Mouse (Mus musculus) granulocyte monocyte progenitor cell, adult 5-6 weeks (primary cell): ENCODE results near the gene Usp30. TPM values are rescaled to one million over a fixed set of nuclear protein-coding genes. Genes with fewer than 3 reads are reported as not detected.
A peak's percentile ranks its signal among the peaks of the same experiment; 100 is the strongest.

Experiments
- ATAC-seq: replicated peaks from 2 replicates; pipeline ENCODE4 v1.8.0; 2016; ENCODE audit warnings: mild to moderate bottlenecking, moderate TSS enrichment, inconsistent platforms; ENCODE audit not compliant: poor library complexity, severe bottlenecking
- total RNA-seq, 2 experiments: library from RNA; stranded (forward) in 1 of 2; stranded (reverse) in 1 of 2; fragments of 200-712, 200-1000 nt in 1 of 2; fragments of >200 nt in 1 of 2; fragmentation: Nextera tagmentation in 1 of 2; gene quantifications; 2 replicates each; pipeline ENCODE4 v1.2.3; 2014 to 2017

Usp30 gene
- total RNA-seq, 2 experiments from 2014 or later: 5.6 to 6.5 TPM

DNA sequence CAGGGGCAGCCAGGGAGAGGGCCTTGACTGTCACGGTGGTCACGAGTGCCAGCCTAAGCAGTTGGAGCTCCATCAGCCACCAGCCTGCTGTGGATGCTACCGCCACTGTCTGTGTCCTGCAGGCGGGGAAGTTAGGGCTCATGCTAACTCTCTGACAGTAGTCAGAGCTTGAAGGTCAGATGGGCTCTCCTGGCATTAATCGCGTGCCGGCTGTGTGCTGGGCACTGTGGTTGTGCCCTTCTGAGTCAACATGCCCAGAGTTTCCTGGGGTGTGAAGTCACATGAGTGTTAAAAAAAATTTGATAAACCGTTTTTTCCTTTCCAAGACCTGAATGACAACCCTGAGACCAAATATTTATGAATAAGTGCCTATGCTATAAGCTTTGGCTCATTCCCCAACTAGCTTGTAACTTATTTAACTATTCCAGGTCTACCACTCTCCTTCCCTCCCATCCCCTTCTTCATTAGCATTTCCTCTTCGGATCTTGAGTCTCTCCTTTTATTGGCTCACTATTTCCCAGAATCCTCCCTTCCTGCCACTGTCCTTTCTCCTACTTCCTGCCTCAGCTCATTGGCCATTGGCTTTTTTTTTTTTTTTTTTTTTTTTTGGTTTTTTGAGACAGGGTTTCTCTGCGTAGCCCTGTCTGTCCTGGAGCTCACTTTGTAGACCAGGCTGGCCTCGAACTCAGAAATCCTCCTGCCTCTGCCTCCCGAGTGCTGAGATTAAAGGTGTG lies 87.3 kb downstream of the Usp30 start:
- ATAC-seq: no peak

DNA sequence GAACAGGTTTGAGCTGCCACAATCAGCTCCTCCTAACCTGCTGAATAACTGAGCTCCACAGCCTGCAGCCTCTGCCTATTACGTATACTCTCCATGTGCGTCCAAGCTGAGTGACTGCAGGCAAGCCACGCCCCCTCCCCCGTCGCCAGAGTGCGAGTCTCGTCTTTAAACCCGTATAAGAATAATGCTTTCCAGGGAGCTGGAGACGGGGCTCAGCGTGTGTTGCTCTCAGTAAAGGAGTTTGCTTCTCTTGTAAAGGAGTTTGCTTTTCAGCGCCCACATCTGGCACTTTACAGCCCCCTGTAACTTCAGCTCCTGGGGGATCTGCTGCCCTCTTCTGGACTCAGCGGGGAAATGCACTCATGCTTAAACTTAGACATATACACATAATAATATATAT lies 88.2 kb downstream of the Usp30 start:
- ATAC-seq: no peak

DNA sequence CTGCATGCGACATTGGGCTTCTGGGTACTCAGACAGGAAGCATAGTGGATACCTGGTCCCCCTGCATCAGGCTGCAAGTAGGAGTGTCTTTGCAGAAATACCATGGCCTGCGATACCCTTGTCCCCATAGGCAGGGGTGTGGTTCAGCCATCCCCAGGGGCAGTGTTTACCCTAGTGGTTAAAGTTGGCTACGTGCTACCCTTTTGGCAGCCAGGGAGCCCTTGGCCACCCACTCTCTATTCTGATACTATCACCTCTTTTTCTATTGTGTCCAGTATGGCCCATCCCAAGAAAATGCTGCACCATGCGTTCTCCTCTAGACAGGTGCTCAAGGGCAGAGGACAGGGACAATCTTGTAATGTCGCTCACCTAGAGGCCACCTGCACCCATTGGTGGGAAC lies 89.5 kb downstream of the Usp30 start:
- ATAC-seq: no peak

DNA sequence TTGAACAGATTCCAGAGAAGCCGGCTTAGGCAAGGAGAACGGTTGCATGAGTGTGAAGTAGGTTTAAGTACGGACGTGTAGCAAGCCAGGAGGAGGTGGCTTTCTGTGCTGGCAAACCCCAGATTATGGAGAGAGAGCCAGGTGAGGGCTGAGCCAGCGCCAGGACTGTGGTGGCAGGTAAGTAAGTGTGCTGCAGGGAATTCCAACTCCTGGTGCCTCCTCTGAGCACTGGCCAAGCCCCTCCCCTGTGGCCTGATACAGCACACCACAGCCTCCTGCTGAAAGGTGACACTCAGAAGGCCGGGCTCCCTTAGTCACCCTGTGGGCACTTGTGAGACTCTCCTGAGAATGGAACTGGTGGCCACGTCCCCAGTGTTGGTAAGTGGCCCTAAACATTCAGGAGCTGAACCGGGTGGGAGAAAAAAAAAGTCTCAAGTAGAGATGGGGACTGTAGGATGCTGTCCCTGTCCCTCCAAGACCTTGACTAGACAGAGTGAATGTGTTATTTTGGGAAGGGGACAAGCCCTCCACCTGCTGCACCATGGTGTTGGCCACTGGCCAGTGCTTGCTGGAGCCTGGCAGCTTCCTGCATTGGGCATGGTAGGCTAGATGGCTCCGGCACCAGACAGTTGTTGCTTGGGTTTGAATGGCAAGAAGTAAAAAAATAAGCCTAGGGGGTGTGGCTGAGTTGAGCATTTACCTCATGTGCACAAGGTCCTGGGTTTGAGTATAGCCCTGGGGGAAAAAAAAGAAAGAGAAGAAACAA lies 90.1 kb downstream of the Usp30 start:
- ATAC-seq: no peak

DNA sequence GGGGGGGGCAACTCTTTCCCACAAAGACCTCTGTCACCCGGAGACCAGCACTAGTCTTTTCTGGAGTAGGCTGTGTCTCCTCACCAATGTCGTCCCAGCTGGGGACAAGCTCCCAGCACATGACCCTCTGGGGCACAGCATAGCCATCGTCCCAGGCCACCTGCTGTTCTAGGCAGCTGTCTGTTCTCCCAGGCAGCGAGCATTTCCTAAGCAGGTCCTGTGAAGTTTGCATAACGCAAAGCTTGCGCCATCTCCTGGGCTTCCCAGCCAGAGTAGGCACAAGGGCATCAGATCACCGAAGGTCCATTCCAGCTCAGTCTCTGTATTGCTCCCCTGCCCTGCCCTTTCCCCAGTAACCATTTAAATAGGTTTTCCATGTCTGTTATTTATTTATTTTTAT lies 92.0 kb downstream of the Usp30 start:
- no peak for ATAC-seq

DNA sequence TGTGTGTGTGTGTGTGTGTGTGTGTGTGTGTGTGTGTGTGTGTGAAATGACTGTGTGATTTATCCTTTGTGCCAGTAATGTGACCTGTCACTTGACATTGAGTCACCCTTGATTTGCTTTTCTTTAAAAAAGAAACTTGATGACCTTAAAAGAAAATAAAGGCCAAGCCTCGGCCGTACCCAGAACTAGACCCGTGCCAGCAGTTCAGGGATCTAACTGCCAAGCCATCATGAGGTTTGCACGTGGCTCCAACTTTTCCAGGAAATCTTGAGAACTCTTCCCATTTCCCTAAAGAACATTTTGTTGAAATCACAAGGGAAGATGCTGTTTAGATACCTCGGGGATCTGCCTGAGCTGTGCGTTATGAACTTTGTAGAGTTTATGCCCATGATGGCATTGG lies 96.2 kb downstream of the Usp30 start:
- ATAC-seq: no peak

DNA sequence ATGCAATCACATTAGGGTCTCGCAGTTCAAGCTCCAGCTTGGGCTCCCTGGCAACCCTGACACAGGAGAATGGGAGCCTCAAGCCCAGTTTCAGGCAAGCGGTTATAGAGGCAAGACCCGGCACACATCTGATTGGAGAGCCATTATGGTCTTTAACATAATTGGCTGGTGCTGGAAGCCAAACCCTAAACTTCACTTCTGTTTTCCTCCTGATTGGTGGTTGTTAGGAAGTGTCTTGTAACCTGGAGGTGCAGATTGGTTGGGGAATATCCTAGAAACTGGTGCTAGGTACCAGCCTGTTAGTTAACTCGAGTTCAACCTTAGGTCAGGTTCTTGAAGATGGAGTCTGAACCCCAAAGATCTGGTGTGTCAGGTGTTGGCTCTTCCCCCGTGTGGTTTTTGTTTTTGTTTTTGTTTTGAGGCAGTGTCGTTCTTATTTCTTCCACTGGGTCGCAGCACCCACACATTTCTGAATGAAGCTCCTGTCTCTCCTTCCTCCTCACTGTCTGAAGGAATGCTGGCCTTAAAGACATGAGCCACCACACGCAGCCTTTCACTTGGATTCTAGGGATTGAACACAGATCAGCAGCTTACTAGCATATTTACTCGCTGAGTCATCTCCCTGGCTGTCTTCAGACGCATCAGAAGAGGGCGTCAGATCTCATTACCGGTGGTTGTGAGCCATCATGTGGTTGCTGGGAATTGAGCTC lies 97.0 kb downstream of the Usp30 start:
- no peak for ATAC-seq

DNA sequence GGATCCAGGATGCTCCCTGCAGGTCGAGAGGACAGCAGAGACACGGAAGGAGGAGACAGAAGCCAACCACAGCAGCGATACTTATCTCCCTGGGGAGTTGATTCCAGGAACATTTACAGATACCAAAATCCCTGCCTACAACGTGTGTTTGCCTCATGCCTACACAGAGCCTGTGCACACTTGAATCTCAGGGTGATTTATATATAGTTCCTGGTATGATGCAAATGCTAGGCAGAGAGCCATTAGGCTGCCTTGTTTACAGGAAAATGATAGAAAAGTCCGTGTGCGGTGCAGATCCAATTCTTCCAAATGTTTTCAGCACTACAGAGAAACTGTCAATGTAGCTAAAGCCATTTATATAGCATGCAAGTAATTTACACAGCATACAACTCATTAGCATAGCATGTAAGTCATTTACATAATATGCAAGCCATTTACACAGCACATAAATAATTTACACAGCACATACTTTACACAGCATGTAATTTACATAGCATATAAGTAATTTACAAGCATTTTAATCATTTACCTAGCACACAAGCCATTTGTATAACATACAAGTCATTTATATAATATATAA lies 97.9 kb downstream of the Usp30 start:
- no peak for ATAC-seq

DNA sequence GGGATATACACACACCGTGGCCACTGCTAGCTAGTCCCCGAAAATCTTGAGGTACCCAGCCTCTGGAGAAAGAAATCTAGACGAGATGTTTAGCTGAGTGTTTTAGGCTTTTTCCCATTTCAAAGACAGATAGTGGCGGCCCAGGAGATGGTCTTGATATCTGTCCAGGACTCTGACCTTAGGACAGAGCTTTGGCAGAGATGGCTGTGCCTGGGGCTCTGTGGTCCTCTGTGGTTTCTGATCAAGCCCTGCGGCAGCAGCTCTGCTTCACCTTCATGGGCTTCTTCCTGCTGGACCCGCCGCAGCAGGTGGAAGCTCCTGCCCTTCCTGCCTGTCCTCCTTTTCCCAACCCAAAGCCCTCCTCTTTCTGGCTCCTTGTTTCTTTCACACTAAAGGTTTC lies 105.1 kb downstream of the Usp30 start:
- no peak for ATAC-seq

DNA sequence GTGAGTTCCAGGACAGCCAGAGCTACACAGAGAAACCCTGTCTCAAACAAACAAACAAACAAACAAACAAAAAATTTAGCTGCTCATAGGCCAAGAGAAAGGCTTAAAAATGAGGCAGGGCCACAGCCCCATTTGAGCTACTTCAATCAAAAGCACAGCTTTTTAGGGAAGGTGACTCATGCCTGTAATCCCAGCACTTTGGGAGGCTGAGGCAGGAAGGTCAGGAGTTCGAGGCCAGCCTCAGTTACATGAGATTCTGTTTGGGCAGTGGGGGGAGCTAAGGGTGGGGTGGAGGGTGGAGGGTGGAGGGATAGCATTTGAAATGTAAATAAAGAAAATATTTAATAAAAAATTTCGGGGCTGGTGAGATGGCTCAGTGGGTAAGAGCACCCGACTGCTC lies 107.7 kb downstream of the Usp30 start:
- 0 out of 2 replicates have a peak, but pooled peaks have one; percentile 29 for ATAC-seq

DNA sequence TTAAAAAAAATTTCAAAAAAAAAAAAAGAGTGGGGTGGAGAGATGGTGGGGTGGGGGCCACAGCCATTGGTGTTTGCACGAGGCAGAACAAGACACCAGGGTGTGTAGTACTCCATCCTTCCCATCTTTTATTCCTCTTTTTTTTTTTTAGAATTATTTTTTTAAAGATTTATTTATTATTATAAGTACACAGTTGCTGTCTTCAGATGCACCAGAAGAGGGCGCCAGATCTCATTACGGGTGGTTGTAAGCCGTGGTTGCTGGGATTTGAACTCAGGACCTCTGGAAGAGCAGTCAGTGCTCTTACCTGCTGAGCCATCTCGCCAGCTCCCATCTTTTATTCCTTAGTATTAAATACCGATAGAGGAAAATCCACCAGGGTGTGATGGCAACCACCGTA lies 108.2 kb downstream of the Usp30 start:
- no peak for ATAC-seq

DNA sequence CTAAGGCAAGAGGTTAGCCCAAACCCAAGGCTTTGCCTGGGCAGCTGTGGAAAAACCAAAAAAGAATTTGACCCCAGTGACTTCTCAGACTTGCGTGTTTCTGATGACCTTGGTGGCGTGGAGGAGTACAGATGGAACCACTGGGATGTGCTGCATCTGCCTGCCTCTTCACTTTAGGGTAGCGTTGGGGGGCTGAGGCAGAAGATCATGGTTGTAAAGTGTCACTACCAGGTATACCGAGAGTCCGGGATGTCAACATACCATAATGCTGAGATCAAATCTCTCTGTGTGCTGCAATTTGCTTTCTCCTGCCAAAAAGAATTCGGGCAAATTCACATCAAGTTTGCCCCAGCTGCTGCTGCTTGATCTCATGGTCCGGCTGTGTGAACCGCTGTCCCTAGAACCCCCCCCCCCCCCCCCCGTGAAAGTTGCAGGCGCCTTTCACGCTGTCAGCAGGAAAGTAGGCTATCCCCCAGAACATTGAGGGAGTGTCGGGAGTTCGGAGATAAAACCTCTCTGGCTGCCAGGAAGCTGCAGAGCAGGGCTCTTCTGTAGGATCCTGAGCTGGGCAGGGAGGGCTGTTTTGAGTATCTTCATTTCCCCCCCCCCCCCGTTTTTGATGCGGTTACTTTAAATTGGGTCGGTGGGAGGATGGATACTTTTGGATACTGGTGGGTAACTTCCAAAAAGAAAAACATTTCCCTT lies 108.8 kb downstream of the Usp30 start:
- no peak for ATAC-seq

Other genes with a start within 250 kb of the Usp30 start
- 288 and 331 TPM in 2 replicates for gene Selplg, start 232.8 kb upstream of the Usp30 start, total RNA-seq (2014; fragmentation: Nextera tagmentation)
- gene Selplg, start 232.8 kb upstream of the Usp30 start, total RNA-seq (2017): 99.4 and 109 TPM in 2 replicates
- gene Coro1c, start 156.7 kb upstream of the Usp30 start, total RNA-seq (2014; fragmentation: Nextera tagmentation): 55.8 and 64.9 TPM in 2 replicates
- gene Coro1c, start 156.7 kb upstream of the Usp30 start, total RNA-seq (2017): 80.5 and 102 TPM in 2 replicates
- 5.9 and 15.0 TPM in 2 replicates for gene Ssh1, start 71.6 kb upstream of the Usp30 start, total RNA-seq (2014; fragmentation: Nextera tagmentation)
- 1.9 and 2.4 TPM in 2 replicates for gene Ssh1, start 71.6 kb upstream of the Usp30 start, total RNA-seq (2017)
- not detected in 2 replicates for gene Dao, start 61.8 kb upstream of the Usp30 start, total RNA-seq (2014; fragmentation: Nextera tagmentation)
- gene Dao, start 61.8 kb upstream of the Usp30 start, total RNA-seq (2017): not detected in 2 replicates
- gene Svop, start 26.1 kb downstream of the Usp30 start, total RNA-seq (2014; fragmentation: Nextera tagmentation): not detected in 2 replicates
- not detected in 2 replicates for gene Svop, start 26.1 kb downstream of the Usp30 start, total RNA-seq (2017)
- 12.0 and 14.8 TPM in 2 replicates for gene Alkbh2, start 62.8 kb downstream of the Usp30 start, total RNA-seq (2014; fragmentation: Nextera tagmentation)
- gene Alkbh2, start 62.8 kb downstream of the Usp30 start, total RNA-seq (2017): 2.4 and 9.2 TPM in 2 replicates
- gene Ung, start 64.9 kb downstream of the Usp30 start, total RNA-seq (2014; fragmentation: Nextera tagmentation): 39.0 and 45.5 TPM in 2 replicates
- gene Ung, start 64.9 kb downstream of the Usp30 start, total RNA-seq (2017): 23.6 and 38.6 TPM in 2 replicates
- 0.45 and 1.7 TPM in 2 replicates for gene Acacb, start 81.1 kb downstream of the Usp30 start, total RNA-seq (2014; fragmentation: Nextera tagmentation)
- 0.10 and 0.13 TPM in 2 replicates for gene Acacb, start 81.1 kb downstream of the Usp30 start, total RNA-seq (2017)
- not detected in 2 replicates for gene Foxn4, start 208.3 kb downstream of the Usp30 start, total RNA-seq (2014; fragmentation: Nextera tagmentation)
- gene Foxn4, start 208.3 kb downstream of the Usp30 start, total RNA-seq (2017): not detected in 2 replicates
- 0.15 and 1.0 TPM in 2 replicates for gene Myo1h, start 223.7 kb downstream of the Usp30 start, total RNA-seq (2014; fragmentation: Nextera tagmentation)
- gene Myo1h, start 223.7 kb downstream of the Usp30 start, total RNA-seq (2017): 0.82 and 1.5 TPM in 2 replicates